Mouse (Mus musculus): ENCODE measurements around the gene Ppm1m.
"Not testable (repeated sequence)": the region's sequence is repeated elsewhere in the genome, so short reads cannot be mapped to it uniquely, and the experiment has no call there.

Ppm1m gene

DNA sequence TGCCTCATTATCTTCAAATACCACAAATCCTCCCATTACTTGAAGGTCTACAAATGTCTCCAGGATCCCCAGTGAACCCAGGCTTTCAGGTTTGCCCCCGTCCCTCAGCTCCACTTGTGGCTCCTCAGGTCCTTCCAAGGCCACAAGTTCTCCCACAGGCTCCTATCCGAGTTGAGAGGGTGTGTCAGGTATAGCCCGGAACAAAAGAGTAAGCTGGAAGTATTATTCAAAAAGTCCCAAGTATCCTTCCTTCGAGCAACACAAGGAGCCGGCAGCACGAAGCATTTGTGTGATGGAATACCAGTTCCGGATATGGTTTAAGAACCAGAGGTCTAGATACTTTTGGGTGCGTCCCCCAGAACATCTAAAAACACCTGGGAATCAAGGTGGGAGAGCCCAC is 7.5 kb downstream of the Ppm1m start:
- DNase-seq (ENCODE audit: low spot score), result no peak

DNA sequence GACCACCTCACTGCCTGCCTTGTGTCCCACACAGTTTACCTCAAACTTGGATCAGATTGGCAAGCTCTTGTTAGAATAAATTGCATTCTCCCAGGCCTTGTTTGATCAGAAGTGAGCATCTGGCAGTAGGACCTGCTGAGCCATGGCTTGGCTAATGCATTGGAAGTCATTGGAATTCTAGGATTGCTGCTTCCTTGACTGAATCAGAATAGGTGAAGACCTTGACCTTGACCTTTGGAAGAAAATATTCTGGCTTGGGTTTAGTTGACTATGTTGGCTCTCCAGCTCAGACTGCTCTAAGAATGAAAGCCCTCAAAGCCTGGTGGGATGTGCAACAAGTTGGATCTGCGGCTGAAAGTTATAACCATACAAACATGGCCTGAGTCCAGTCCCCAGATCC is 8.2 kb downstream of the Ppm1m start:
- DNase-seq (ENCODE audit: low spot score), result no peak

DNA sequence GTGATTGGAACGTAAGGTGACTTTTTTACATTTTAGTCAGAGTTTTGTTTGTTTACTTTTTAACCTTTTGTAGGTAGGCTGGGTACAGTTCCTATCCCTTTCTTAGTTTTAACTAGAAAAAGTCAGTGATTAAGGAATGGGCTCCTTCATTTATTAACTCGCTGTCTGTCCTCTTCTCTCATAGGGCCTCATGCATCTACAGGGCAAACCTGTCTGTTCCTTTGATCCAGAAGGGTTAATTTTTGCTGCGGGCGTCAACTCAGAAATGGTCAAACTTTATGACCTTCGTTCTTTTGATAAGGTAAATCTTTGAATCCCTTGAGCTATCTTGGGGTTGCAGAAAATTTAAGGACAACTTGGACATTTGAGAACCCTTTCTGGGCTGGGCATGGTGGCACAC is 15.6 kb downstream of the Ppm1m start:
- no peak for DNase-seq (ENCODE audit: low spot score)

DNA sequence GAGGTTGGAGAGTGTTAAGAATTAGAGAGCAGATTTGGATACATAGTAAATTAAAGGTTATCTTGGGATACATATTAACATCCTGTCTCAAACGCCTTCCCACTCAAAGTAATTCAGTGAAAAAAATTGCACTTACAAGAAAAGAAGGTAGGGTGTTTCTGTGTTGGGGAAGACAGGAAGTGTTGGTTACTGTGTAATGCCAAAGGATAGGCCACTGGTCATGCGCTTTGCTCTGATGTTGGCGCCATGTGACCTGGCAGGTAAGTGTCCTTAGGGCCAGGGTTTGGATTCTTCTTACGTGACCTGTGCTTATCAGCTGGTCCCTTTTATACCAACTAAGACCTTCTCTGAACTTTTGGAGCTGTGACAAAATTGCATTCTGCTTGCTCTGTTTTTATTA is 17.4 kb downstream of the Ppm1m start:
- DNase-seq (ENCODE audit: low spot score), result no peak

DNA sequence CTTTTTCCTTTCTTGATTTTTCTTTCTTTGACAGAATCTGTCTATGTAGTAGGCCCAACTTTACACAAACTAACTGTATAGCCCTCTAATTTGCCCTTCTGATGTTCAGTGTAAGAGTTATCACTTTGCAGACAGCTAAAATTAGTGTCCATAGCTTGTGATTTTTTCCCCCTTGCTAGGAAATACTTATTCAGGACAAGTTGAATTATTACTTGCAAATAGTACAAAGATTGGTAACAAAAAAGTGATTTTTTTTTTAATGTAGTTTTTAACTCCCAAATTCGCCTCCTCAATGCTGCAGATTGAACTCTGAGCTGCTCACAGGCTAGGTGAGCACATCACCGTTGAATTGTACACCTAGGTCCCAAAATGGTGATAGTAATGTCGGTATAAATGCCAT is 19.6 kb downstream of the Ppm1m start:
- no peak for DNase-seq (ENCODE audit: low spot score)

DNA sequence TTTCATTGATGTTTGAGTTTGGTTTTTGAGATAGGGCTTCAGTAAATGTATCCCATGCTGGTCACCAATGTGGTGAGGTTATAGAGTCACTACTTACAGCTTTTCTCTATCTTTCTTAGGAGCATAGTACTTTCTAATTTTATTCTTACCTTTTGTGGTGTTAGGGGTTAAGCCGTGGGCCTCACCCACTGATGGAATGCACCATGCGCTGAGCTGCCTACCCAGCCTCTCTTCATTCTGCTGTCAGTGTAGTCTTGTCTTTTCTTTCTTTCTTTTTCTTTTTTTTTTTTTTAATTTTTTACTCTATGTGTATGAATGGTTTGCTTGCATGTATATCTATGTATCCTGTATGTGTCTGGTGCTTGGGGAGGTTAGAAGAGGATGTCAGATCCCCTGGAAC is 20.1 kb downstream of the Ppm1m start:
- DNase-seq (ENCODE audit: low spot score), result no peak

DNA sequence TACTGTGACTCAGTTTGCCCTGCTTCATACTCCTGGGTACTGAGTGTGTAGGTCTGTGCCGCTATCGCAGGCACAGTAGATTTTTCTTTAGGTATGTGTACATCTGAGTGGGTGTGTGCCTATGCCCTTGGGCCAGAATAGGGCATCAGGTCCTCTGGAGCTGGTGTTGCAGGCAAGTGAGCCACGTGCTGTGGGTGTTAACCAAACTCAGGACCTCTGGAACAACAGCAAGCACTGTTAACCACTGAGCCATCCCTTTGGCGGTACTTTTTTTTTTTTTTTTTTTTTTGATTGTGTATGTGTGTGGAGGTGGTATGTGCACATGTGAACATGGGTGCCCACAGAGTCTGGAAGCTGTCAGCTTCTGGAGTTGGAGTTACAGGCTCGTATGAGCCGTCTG is 21.7 kb downstream of the Ppm1m start:
- no peak for DNase-seq (ENCODE audit: low spot score)

DNA sequence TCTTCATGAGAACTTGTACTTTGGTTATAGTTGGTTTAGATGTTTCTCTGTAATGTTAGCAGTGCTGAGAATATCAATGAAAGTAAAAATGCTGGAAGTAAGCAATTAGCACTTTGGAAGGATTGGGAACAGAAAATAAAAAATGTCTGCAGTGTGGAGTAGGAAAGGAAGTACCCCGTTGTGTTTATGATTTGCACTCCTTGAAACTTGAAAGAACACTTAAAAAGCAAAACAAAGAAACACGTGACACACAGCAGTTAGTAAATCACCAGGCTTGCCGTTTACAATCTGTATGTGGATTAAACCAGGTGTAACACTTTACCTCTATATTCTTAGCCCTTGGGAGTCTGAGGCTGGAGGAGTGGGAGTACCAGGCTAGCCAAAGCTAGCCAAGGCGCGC is 22.8 kb downstream of the Ppm1m start:
- no peak for DNase-seq (ENCODE audit: low spot score)

DNA sequence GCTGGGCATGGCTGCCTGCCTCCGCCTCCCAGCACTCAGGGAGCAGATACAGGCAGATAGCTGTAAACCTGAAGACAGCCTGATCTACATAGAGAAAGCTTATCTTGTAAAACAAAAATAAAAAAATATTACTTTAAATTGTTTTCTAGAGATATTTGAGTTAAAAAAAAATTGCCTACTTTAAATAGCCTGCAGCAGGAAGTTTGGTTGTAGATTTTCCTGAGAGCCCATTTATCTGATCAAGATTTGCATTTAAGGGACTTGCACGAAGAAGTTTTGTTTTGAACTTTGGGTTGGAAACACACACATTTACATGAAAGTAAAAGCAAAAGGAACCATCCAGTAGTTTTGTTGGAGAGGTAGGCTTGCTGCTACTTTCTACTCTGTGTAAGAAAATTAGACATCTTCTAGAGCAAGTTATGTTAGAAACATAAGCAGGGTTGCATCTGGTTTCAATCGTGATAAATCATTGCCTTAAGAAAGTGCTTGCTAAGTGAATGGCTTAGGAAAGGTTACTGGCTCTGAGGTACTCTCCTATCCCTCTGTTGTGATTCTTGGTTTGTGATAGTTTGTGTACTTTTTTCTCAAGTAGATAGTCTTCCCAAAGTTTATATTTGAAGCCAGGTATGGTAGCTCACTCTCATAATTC is 23.9 kb downstream of the Ppm1m start:
- no peak for DNase-seq (ENCODE audit: low spot score)

DNA sequence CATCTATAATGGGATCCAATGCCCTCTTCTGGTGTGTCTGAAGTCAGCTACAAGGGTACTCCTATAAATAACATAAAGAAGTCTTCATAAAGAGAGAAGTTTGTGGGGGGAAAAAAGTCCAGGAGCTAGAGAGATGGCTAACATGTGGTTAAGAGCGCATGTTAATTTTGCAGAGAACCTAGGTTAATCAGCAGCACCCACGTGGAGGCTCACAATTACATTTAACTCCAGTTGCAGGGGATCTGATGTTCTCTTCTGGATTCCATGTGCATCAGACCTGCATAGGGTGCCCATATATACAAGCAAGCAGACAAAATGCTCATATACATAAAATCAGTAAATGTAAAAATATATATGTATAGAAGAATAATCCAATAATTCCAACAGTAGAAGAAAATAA is 26.2 kb downstream of the Ppm1m start:
- no peak for DNase-seq (ENCODE audit: low spot score)

DNA sequence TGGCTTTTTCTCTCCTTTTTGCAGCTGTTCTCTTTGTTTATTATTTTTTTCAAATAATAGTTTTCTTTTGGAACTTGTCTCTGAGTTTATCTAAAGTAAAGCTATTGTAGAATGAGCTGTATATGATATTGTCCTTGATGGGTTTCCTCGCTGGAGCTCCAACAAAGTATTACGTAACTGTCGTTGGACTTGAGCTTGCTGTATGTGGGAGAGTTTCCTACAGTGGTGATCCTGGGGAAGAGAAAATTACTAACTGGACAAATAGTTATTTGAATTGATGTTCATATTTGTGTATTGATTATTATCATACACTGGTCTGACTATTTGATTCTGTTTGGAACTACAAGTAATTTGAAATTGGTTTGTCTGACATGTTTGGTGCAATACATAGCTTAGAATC is 27.0 kb downstream of the Ppm1m start:
- no peak for DNase-seq (ENCODE audit: low spot score)

DNA sequence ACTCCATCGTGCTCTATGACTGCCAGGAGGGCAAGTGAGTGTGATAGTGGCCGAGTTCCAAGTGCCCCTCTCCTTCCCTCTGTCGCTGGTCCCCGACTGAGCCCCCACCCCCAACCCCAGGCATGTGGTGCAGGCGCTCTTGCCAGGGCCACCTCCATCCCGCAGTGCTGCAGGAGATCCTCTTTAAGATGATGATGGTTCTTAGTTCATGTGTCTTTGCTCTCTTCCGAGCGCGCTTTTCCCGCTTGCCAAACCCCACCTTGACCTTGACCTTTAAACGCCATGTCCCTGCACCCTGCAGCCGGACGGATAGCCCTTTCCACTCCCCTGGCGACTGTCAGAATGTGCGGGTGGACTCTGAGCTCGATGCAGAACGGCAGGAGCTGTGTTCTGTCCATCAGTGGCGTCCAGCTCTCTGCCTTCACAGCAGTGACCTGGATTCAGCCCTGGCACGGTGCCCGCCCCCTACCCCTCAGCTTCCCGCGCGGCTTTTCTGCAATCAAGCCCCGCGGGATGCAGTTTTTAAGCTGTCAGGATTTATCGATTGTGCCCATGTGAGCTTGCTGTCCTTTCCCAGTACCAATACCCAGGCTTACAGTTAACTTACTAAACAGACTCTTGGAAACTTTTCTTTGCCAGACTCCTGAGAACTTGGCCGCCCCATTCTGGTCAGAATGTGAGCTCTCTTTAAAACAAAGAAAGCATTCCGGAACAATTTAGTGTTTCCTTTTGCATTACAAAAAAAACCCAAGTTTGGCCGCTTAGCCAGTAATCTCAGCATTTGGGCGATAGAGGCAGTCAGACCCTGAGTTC is 28.0 kb downstream of the Ppm1m start:
- DNase-seq (ENCODE audit: low spot score), result peak; percentile 49

DNA sequence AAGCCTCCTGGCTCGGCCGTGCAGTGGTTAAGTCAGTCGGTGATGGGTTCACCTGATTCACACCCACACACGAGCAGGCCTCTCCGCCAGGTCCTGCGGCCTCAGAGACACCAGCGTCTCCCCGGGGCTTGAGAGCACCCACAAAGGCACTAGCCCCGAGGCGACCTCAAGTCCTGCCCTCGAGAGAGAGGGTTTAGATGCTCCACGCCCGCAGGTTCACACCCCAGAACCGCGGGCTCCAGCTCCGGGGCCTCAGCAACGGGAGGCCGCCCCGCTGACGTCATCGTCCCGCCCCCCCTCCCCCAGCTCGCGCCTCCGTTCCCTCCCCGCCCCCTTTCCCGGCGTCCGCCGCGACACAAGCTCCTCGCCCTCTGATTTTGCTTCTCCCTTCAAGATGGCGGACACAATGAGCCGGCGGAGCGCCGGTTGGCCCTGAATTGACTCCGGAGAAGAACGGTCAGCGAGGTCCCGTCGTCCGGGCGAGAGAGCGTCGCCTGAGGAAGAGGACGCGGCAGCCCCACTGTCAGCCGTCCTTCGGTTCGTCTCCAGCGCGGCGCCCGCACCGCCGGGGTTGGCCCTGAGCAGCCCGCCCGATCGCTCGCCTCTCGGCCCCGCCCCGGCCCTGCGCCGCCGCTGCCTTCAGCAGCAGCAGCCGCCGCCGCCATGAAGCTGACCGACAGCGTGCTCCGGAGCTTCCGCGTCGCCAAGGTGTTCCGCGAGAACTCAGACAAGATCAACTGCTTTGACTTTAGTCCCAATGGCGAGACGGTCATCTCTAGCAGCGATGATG is 28.8 kb downstream of the Ppm1m start, which contains the start of gene Wdr82:
Gene Wdr82, plus strand, starts transcription at position 373 of the 790 bp plus-strand sequence.
- DNase-seq (ENCODE audit: low spot score), result peak; percentile 82

DNA sequence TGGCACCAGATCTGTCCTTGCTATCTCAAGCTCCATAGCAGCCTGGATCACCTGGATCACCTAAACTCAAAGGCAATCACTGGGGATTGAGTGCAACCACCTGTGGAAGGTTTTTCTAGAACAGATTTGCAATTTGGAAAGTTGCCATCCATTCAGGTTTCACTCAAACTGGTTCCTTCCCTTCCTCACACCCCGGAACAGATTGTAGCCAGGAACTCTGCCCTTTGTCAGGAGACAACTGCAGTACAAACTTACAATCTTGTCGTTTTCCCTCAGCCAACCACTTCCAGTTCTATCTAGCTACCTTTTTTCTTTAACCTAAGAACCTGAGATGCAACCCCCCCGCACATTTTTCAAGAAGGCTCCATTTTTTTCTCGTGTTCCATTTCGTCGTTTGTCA is 29.6 kb downstream of the Ppm1m start:
- no peak for DNase-seq (ENCODE audit: low spot score)

DNA sequence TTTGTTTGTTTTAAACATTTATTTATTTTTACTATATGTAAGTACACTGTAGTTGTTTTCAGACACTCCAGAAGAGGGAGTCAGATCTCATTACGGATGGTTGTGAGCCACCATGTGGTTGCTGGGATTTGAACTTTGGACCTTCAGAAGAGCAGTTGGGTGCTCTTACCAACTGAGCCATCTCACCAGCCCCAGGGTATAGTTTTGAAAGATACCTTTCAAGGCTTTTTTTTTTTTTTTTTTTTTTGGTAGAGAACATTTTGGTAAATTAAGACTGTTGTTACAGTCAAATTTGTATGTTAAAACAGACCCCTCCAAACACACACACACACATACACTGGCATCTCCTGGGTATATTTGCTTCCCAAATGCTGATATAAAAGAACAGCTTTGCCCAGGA is 30.5 kb downstream of the Ppm1m start:
- not testable (repeated sequence) for DNase-seq (ENCODE audit: low spot score)

DNA sequence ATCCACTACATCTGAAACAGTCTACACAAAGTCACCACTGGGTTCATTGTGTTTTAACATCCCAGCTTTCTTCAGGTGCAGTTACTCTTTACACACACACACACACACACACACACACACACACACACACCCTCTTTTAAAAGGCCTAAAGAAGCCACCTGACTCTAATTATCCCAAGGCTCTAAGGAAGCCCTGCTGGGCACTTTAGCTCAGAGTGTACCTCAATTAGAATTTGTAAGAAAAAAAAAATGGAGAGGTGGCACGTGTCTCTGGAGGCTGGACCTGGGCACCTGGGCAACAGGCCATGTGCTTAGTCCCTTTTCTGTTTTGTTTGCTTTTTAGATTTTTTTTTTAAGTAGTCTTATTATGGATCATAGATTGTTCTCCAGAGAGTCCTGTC is 31.8 kb downstream of the Ppm1m start:
- DNase-seq (ENCODE audit: low spot score), result no peak

DNA sequence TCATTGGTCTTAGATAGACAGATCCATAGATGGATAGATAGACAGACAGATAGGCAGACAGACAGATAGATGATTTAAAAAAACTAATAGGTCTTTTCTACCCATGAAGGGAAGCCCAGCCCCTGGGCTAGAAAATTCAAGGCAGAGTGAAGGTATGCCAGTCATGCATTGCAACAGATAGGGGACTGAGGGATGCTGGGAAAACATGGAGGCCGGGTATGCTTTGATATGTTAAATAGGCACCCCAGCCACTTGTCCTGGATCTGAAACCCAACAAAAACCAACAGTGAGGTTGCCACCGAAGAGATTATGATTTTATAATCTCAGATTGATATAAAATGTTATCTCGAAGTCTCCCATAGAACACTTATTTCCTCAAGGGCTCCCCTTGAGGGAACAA is 32.3 kb downstream of the Ppm1m start:
- DNase-seq (ENCODE audit: low spot score), result no peak

DNA sequence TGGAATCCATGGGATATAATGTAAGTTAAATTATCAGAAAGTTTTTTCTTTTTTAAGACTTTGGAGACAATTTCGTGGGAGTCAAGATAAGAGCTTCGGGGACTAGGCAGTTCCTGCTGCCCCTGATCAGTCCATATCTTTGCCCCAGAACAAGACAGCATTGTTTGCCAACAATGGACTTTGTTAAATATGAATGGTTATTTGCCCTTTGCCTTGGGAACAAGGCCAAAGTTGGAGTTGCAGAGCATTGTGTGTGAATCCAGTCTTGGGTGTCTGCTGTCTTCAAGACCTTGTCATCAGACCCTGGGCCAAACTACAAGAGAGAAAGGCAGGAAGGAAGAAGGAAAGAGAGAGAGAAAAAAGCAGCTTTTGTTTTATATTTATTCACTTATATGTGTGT is 32.8 kb downstream of the Ppm1m start:
- no peak for DNase-seq (ENCODE audit: low spot score)

DNA sequence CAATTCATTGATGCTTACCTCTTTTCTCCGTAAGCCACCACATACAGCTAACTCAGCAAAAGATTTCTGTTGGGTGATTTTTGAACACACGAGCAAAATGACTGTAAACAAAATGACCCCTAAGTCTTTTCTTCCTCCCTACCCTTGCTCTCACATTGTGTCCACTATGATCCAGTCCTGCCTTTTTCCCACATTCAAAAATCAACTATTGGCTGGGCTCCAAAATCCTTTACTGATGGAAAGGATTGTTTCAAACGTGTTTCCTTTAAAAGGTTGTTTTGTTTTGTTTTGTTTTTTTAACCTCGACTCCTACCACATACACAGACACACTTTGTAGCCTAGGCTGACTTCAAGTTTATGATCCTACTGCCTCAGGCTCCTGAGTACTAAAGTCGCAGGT is 39.1 kb downstream of the Ppm1m start:
- DNase-seq (ENCODE audit: low spot score), result no peak

DNA sequence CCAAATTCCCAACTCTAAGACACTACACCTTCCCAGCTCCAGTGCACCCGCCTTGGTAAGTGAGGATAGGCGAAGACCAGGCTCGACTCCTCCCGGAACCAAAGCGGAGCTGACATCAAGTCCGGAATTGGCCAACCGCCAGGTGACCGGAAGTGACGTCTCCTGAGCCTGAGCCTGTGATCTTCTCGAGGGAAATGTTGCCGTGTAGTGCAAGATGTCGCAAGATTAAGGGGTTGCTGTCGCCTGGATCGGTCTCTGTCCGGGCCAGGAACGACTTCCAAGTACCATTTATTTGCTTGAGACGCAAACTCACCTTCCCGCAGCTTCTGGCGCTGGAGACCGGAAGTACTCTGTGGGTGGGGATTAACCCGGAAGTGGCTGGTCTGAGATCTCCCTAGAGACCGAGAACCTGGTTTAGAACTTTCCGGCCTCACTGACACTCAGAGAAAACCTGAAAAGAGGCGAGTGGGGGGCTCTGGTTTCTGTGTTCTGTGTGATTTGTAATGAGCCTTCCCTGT is 39.7 kb downstream of the Ppm1m start:
- peak; percentile 98 for DNase-seq (ENCODE audit: low spot score)

DNA sequence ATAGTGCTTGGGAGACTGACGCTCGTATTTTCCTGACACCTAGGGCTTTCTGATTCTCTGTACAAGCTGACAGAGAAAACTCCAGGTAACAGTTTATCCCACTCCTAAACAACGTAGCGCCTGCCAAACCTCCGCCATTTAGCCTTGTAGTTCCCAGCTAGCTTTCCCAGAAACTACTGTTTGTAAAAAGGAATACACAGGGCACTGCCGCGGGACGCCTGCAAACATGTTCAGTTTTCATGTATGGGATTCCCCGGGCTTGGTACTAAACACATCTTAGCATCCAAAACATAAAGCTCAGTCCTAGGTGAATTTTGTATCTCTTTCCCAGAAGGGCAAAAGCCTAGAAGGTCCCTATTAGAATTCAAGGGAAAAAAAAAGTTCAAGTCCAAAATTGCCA is 40.3 kb downstream of the Ppm1m start:
- no peak for DNase-seq (ENCODE audit: low spot score)

DNA sequence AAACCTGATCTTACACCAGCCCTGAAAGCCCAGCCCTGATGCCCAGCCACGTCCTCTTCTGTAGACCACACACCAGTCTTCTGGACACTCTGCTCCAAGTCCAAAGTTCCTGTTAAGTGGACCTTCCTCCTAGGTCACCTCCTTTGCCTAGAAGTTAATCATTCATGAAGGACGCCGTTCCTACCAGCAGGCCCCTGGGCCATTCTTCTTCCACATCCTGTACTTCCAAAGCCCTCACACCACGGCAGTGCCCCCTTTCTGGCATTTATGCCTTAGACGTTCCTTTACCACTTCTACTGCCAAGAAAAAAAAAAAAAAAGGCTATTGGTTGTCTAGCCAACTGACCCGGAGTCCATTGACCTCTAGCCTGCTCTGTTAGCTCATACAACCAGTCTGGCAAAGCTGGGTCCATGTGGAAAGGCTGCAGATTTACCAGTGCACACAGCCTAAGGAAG is 41.5 kb downstream of the Ppm1m start, which contains the start of gene Glyctk:
Gene Glyctk, minus strand, starts transcription at position 102 of the 455 bp plus-strand sequence.
- DNase-seq (ENCODE audit: low spot score), result no peak

DNA sequence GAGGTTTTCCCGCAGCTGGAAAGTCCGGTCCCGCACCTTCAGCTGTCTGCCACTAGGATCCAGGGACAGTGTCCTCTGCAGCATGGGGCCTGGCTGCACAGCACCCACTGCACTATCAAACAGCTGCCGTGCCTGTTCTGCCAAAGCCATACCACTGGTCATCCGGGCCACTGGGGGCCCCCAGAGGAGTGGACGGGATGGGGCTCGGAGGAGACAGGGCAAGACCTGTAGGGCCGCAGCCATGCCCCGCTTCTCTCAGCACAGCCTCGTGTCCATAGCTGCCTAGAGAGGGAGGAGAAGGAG is 42.0 kb downstream of the Ppm1m start:
- DNase-seq (ENCODE audit: low spot score), result no peak
